Mouse (Mus musculus): ENCODE measurements around the gene Ust.

The Ust gene

DNA sequence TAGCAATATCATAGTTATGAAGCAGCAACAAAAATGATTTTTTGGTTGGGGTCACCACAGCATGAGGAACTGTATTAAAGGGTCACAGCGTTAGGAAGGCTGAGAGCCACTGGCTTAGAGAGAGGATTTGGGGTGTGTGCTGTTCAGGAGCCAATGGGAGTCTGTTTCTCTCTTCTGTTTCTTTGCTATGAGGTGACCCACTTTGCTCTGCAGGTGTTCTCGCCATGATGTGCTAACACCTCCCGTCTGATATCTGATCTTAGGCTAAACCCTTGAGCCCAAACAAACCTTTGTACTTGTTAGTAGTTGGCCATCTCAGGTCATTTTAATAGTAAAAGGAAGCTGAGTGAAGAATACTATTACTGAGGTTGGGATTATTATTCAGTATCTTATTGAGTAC lies 292.0 kb downstream of the Ust start:
- DNase-seq (ENCODE audit: low spot score in 2 of 2): no peak

DNA sequence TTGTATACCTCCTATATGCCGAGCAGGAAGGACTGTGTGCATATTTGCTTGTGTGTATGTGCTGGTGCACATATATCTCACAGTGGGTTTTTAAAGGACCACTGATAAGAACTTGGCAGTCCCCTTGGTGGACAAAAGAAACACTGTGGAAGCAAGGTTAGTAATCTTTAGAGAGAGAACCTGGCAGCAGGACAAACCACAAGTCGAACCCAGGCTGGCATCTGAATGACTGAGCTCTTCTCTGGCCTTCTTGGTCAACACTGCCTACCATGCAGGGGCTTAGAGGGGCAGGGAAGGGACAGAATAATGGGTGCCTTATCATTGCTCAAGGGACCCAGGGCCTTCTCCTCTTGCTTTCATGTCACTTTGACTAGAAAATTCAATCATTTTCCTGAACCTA lies 294.0 kb downstream of the Ust start:
- no peak for DNase-seq (ENCODE audit: low spot score in 2 of 2)

DNA sequence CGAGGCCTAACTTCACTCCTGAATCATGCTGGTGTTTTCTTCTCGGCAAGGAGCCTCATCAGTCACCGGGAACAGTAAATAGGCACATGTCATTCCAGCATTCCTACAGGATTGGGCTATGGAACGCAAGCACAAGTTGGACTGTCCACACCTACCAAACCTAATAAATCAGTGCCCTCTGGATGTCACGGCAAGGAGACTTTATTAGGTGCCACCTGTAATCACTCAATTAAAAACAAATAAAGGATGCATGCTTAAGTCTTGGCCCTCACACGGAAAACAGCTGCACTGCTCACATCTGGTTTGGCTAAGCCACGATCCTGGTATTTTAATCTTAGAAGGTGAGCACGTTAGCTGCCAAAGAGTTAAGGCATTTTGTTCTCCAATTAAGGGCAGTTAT lies 294.6 kb downstream of the Ust start:
- no peak for DNase-seq (ENCODE audit: low spot score in 2 of 2)

DNA sequence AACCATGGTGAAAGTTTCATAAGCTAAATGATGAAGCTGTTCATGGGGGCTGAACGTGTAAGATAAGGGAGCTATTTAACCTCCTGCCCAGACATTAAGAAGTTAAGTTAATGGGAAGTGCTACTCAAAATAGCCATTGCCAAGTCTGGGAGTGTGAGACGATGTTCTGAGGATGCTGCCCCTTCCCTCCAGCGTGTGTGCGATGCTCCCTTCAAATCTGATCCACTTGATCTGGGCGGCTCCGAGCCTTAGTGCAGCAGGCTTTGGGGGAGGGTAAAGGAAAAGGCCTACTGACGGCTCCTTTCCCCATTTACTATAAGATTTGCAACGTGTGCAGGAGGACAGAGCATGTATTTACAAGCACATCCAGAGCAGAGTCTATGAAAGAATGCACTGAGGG lies 301.7 kb downstream of the Ust start:
- DNase-seq (ENCODE audit: low spot score in 2 of 2): no peak

DNA sequence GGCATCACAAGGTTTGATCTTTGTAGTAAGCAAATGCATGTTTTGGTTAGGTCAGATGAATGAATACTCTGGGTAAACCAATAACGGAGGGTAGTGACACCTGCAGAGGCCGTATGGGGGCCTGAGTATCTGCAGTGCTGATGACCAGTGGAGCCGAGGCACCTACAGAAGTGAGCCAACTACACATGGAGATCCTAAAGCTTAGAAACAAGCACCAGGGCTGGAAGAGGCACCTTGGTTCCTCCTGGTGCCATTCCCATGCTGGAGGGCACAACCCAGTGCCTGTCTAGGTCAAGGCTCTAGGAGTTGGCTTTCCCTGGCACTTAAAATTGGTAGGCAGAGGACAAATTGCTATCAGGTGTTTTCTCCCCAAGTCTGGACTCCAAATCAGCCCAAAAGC lies 303.4 kb downstream of the Ust start:
- DNase-seq (ENCODE audit: low spot score in 2 of 2): no peak

DNA sequence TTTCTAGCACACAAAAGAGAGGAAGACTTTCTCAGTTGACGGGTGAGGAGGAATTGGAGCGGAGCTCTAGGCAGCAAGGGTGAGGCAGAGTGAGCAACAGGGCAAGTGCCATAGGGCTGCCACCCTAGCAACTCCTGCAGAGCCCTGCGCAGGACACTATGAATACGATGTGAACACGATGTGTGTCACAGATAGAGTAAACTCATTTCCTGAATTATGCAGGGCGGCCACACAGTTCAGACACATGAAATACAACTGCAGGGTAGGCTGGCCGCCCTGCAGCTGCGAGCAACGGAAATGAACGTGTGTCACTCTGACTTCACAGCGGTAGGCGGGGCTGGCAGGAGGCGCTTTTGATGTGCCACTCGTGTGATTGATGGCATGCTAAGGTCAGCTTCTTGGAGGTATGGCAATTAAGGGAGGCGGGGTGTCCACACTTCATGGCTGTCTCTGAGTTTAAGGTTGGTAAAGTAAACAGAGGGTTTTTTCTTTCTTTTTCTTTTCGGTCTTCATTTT lies 304.7 kb downstream of the Ust start:
- DNase-seq (ENCODE audit: low spot score in 2 of 2): peak; percentile 87 to 91

DNA sequence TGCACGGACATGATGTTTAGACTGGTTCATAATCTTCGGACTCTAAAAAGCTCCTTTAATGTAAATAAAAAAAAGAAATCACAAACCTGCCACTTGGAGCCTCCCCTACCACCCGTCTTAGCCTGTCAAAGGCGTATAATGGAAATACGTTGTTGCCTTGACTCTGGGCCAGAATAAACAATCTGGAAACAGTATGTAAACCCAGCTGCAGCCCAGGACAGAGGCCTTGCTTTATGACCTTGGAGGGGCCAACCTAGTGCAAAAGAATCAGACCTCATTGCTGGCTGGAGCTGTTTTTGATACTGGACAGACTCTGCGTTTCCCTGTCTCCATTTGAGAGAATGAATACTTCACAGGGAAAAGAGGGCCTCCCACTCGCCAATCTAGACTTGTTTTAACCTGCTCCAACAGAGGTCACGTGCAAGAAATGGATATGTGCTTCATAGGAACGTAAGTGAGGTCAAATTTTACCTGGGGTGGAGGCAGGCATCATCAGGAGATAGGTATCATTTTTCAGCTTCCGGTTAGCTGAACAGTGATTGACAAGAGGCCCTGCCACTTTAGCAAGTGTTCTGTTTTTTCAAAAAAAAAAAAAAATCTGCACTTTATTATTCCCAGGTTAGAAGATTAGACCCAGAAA lies 305.2 kb downstream of the Ust start:
- DNase-seq (ENCODE audit: low spot score in 2 of 2): no peak

DNA sequence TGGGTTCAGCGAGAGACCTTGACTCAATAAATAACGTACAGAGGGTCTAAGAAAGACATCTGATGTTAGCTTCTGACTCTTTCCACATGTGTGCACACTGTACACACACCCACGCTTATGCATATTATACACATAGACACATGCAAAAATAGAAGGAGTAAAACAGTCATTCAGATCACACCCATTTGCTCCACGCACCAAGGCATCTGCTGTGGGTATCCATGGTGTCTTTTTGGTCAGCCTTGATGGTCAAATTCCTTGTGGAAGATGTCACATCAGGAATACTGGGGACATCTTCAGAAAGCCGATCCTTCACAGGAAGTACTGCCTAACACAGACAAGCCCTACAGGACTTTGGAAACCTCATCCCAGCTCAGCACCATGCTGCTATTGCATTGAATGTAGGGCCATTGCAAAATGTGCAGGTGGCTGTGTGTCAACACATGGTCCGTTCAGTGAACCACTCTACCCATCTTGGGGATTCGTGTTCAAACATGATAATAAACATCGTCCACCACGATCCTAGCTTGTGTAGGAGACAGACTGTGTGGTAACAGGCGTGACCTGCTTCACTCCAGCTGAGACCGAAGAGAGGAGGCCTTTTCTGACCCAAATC lies 305.9 kb downstream of the Ust start:
- no peak for DNase-seq (ENCODE audit: low spot score in 2 of 2)

DNA sequence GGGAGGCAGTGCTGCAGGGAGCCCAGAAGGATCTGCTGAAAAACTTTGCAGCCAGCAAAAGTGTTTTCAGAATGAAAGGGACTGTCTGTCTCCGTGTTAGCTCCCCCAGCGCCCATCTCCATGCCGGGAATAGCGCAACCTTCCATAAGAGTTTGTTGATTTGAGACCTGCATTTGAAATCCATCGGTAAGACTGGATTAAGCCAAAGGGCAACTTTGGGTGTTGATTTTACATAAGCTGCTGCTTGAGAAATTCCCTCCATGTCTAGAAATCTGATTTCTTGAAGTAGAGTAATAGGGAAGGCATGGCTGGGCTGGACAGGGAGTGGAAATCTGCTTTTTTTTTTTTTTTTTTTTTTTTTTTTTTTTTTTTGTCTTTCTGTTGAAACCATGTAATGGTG lies 306.9 kb downstream of the Ust start:
- DNase-seq (ENCODE audit: low spot score in 2 of 2): no peak

DNA sequence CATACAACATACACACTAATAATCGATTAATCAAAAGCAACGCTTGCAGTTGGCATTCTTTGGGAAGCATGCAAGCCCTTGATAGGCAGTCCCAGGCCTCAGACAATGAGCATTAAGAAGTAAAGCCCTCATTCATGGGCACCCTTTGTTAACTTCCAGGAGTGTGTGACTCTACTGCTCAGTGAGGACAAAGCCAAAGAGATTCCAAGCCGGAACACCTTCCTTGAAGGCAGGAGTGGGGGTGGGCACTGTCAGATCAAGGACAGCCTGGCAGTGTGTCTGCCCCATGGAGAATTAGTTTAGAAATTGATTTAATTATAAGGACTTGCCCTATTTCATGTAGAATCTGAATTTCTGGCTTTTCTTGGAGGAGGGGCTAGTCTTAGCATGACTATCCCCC lies 308.3 kb downstream of the Ust start:
- no peak for DNase-seq (ENCODE audit: low spot score in 2 of 2)

DNA sequence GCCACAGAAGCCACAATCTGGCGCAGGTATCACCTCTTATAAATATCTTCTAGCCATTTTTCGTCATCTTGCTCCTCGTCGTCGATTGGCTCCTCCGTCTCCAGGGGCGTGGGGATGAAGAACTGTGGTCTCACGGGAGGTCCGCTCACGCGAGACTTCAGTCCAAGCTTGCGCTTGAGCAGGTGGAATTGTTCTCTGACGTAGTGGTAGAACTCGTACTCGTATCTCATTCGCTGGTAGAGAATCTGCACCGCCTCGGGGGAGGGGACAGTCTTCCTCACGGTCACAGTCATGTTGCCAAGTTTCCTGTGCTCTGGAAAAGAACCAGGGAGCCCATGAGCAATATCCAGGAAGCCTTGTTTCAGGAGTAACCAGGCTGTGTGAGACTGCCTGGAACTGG lies 311.3 kb downstream of the Ust start:
- no peak for DNase-seq (ENCODE audit: low spot score in 2 of 2)

DNA sequence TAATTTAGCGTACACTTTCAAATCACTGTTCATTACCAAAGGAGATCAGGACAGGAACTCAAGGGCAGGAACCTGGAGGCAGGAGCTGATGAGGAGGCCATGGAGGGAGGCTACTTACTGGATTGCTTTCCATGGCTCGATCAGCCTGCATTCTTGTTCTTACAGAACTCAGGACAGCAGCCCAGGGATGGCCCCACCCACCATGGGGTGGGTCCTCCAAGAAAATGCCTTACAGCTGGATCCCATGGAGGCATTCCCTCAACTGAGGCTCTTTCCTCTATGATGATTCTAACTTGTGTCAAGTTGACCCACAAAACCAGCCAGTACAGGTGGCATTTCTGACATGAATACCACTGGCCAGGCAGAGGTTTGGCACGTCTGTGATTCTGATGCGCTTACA lies 314.9 kb downstream of the Ust start:
- DNase-seq (ENCODE audit: low spot score in 2 of 2): no peak

DNA sequence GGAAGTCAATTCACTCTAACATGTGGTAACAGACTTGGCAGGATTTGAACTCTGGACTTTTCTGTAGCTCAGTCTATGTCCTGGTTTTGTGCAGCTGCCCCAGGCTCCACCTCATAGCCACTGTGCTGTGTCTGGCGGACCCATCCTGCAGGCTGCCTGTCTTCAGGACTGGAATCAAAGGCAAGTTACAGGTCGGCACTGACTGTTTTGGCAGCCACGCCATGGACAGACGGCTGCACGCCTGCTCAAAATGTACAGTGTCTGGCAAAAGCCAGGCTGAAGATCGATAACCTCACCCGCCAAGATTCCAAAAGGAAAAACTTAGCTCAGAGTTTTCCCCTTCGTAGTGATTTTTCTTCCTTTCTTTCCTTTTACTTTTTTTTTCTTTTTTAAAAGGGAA lies 318.8 kb downstream of the Ust start:
- DNase-seq (ENCODE audit: low spot score in 2 of 2): no peak

DNA sequence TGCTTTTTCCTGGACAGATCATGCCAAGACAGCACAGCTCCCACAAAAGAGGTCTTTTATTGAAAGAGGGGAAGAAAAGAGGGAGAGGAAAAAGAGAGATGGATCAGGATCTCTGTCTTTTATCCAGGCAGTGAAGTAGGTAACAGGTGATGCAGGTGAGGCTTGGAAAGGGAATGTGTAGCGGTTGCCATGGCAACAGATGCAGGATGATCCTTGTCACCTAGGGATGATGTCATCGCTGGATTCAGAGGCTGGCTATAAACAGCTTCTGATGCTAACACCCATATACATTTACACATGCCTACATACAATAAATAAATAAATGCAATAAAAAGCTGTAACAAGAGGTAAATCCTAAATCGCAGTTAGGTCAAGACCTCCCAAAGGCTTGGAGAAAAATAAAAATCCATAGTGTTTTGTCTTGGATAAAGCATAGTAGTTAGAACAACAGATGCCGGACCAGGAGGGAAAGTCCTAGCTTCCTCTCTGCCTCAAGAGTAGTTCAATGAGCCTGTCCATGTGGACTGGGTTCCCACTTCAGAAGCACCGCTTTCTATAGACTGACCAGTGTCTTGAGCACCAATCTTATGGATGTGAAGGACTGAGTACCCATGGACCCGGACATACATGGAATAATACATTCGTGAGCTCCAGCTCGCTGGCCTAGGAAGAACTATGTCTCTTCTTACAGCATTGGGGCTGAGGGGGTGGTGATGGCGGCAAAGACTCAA lies 319.4 kb downstream of the Ust start:
- DNase-seq (ENCODE audit: low spot score in 2 of 2): no peak

DNA sequence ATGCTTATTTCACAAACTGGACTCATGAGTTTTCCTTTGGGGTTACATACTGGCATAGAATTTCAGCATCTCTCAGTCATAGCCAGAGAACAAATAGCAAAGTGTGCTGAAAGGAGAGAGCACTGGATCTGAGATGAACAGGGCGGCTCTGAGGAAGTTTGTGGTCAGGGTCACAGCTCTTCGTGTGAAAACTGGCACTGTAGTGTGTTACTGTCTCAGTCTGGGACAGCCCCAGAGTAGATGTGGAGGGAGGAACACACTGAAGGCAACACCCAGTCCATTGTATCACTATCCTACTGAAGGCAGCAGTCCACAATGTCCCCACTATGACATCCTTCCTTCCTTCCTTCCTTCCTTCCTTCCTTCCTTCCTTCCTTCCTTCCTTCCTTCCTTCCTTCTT lies 321.0 kb downstream of the Ust start:
- peak; percentile 53 to 74 for DNase-seq (ENCODE audit: low spot score in 2 of 2)

DNA sequence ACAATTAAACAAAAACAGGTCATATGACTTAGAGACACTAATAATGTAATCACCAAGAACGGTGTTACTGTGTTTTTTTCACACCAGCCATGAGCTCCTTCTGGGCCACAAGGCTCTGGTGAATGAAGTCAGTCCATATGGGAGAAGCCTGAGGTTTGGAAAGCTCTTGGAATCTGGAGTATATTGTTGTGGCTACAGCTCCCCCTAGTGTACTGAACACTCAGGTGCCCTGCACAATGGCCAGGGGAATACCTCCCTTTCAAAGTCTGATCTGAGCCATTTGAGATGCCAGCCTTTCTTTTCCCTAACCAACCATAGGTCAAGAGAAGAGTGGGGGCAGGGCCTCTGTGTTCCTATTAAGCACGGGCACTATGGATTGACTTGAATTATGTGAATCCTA lies 322.3 kb downstream of the Ust start:
- peak; percentile 39 to 51 for DNase-seq (ENCODE audit: low spot score in 2 of 2)

DNA sequence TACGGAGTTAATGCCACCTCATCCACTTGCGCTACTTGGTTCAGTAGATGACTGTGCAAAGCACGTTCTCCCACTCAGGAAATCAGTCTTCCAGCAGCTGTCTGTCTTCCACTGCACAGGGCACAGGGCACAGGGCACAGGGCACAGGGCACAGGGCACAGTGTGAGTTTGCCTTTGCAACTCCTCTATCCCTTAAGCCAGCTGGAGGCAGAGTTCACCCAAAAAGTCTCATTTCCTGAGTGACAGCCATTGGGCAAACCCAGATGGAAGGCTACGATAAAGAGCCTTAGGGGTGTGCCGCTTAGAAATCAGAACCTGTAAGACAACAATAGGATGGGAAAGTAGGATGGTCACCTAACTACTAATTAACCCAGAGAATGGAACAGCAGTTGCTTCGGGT lies 322.9 kb downstream of the Ust start:
- no peak for DNase-seq (ENCODE audit: low spot score in 2 of 2)

DNA sequence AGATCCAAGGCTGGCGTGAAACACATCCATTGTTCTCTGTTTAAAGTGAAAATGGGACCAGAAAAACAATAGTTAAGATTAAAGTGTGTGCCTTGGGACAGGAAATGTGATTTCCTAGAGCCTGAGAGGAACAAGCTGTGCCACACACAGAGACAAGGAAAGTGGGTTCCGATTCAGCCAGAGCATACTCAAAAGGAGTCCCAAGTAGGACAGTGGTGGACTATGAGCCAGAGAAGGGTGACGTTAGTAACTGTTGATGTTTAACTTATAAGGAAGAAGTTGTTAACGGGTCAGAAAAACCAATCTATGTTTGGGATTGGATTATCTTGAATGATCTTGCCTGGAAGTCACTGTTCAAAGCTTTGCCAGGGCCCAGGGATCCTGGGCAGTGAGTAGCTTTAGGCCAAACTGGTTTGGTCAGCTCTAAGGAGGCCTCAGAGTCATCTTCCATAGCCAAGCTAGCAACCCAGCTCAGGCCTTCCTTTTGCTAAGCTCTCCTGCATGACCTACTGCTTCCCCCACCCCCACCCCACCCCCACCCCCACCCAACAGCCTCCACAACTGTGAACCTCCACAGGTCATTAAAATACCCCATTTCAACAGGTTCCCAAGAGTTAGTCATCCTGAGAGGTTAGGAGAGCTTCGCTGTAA lies 329.2 kb downstream of the Ust start:
- DNase-seq (ENCODE audit: low spot score in 2 of 2): no peak

DNA sequence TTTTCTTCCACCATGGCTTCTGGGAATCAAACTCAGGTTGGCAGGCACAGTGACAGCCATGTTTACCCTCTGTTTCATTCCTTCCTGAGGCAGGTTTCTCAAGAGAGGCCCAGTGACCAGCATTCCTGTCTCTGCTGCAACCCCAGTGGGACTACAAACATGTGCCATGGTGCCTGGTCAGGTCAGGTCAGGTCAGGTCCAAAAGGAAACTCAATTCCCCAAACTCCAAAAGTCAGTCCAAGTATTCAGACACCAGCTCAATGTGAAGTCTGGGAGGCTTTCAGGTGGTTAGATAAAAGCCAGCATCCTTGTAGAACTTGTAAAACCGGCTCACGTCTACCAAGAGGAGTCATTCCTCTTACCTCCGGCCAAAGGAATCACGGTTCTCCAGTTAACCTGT lies 333.0 kb downstream of the Ust start:
- no peak for DNase-seq (ENCODE audit: low spot score in 2 of 2)

DNA sequence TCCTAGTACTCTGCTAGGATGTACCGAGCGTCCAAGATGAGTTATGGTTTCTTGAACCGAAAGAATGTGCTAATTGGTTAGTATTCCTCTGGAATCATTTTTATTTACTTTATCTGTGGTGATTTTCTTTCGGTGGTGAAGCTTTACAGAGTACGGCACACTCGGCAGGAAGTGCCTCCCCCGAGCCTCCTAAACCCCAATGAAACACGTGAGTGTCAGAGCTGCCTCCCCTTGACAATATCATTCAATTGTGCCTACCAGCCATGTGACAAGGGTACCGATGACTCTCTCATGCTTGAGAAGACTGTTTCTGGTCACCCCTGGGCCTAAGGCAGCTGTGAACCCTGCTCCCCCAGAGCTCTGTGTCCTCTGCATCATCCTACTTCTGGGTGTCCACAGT lies 333.9 kb downstream of the Ust start:
- DNase-seq (ENCODE audit: low spot score in 2 of 2): peak; percentile 52 to 69

DNA sequence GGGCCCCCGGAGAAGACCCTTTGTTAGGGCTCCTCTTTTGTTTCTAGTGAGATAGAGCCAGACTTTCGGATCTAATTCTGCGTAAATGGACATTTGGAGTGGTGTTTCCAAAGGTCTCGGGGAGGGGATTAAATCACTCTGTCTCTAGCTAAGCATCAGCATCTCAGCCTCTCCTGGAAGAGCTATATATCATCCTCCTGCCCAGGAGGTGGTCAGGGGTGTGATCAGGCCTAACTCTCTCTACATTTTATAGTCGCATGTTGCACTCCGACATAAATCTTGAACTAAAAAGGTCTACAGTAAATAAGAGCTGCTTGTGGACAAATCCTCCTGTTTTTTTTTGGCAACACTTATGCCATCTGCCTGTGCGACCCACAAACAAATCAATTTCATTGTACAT lies 335.5 kb downstream of the Ust start:
- DNase-seq (ENCODE audit: low spot score in 2 of 2): no peak

DNA sequence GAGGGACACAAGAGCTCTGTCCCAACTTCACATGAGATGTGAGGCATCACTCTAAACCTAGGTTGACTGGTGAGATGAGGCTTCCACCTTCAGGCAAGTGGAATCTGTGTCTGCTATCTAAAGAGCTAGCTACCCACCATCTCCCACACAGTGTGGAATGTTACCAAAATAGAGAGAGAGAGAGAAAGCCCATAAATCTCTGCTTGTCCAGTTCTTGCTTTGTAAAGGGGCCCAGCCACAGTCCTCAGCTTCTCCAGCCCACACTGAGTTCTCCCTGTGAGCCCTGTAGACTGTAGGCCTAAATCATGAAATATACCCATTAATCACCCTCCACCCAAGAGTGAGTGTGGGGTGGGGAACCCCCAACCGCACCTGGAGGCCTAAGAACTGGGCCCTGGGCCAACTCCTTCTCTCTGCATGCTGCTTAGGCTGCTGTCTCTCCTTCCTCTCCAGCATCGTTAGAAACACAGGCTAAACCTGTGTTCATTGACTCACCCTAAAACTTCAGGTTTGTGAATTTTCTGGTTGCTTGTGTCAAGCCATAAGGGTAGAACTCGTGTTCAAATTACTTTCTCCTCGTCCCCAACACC lies 336.9 kb downstream of the Ust start:
- DNase-seq (ENCODE audit: low spot score in 2 of 2): peak; percentile 54 to 61
